In genomic region chr2:131509671-131510313, GRCm38 (mm10) we compare ENCODE assay signal across 8 mouse cellular contexts. TPM values are rescaled to one million over a fixed set of nuclear protein-coding genes. Genes with fewer than 3 reads are reported as not detected.
DNase-seq lines count a peak whose midpoint lies in the region.

No protein-coding gene starts in this region.

- peak overlapping the region; percentile 81 for H3K27ac ChIP-seq in limb, embryonic 10.5 days
- peak overlapping the region; percentile 49 for H3K27ac ChIP-seq in midbrain, embryonic 10.5 days (replicated peaks)

- DNase-seq in urinary bladder, adult 18-20 months (ENCODE audit: low spot score in 2 of 2): peak; percentile 27 to 28
- DNase-seq in urinary bladder, postnatal 10 days (ENCODE audit: low spot score): no peak
- peak; percentile 91 for DNase-seq in embryo, embryonic 10 days (ENCODE audit: low spot score)
- DNase-seq in gastrocnemius, postnatal 25 days: peak; percentile 87
- peak; percentile 93 for DNase-seq in induced T-regulatory cell, adult 2 months (ENCODE audit: low read depth)
- peak; percentile 80 for DNase-seq in limb, embryonic 10.5 days (ENCODE audit: low spot score)
- DNase-seq in midbrain, embryonic 10.5 days (ENCODE audit: low spot score): peak; percentile 67
- DNase-seq in spleen, adult 12 weeks (ENCODE audit: low spot score): peak; percentile 45

- H3K4me1 ChIP-seq in limb, embryonic 10.5 days: peaks cover 59% of the 10 kb centered on the region
- H3K4me1 ChIP-seq in midbrain, embryonic 10.5 days: peaks cover 46% of the 10 kb centered on the region

- WGBS in limb, embryonic 10.5 days: 14% methylated on average over 17 of the region's 17 CpGs
- 25% methylated on average over 17 of the region's 17 CpGs for WGBS in midbrain, embryonic 10.5 days

- H3K27me3 ChIP-seq in limb, embryonic 10.5 days (ENCODE audit: low read depth, poor library complexity, severe bottlenecking): no peaks in the 10 kb centered on the region
- H3K27me3 ChIP-seq in midbrain, embryonic 10.5 days (ENCODE audit: low read depth, poor library complexity, severe bottlenecking): no peaks in the 10 kb centered on the region

- H3K4me3 ChIP-seq in limb, embryonic 10.5 days: peak overlapping the region; percentile 38
- H3K4me3 ChIP-seq in midbrain, embryonic 10.5 days: peak overlapping the region; percentile 45

- no peaks in the 10 kb centered on the region for H3K9me3 ChIP-seq in limb, embryonic 10.5 days (replicated peaks)
- H3K9me3 ChIP-seq in midbrain, embryonic 10.5 days (replicated peaks): no peaks in the 10 kb centered on the region

- H3K36me3 ChIP-seq in limb, embryonic 10.5 days: peaks cover 2% of the 10 kb centered on the region; the same call in 1 of the 2 replicates
- H3K36me3 ChIP-seq in midbrain, embryonic 10.5 days: no peaks in the 10 kb centered on the region; the same call in 1 of the 2 replicates

RNA-seq across cellular contexts. Expression of gene Smox, which starts 18.5 kb away (rescaled TPM):
- 10 to 100 TPM; 63.0 to 69.6 TPM for total RNA-seq in gastrocnemius, postnatal 25 days (2021)
- polyA plus RNA-seq in limb, embryonic 10.5 days (2016; fragmentation: Nextera tagmentation; extraction: Ambion mirVana): 39.0 and 67.2 TPM in 2 replicates
- 29.5 and 37.2 TPM in 2 replicates for polyA plus RNA-seq in midbrain, embryonic 10.5 days (2016; fragmentation: Nextera tagmentation; extraction: Ambion mirVana)

RNA-seq across cellular contexts. Expression of gene Adra1d, which starts 52.3 kb away (rescaled TPM):
- total RNA-seq in gastrocnemius, postnatal 25 days (2021): 1 to 10 TPM in 1 of 2 experiments, under 1 TPM in 1; 0.74 to 1.2 TPM
- not detected in 2 replicates for polyA plus RNA-seq in limb, embryonic 10.5 days (2016; fragmentation: Nextera tagmentation; extraction: Ambion mirVana)
- polyA plus RNA-seq in midbrain, embryonic 10.5 days (2016; fragmentation: Nextera tagmentation; extraction: Ambion mirVana): 0.47 and 0.60 TPM in 2 replicates
